Mouse (Mus musculus) B cell, adult 2 months (primary cell): ENCODE results near the gene Rab11fip4.
A peak's percentile ranks its signal among the peaks of the same experiment; 100 is the strongest.

Source experiments
- DNase-seq, 2 experiments: peaks; one replicate each; pipeline ENCODE4 v3.0.0; 2022

The Rab11fip4 gene

GRCm38 (mm10) chr11:79655592-79655991 is 64.6 kb downstream of the Rab11fip4 start:
- DNase-seq = no peak

- no peak for DNase-seq
Observed at GRCm38 (mm10) chr11:79656491-79656890, 65.5 kb downstream of the Rab11fip4 start.

- DNase-seq = no peak
Observed at GRCm38 (mm10) chr11:79657053-79657452, 66.0 kb downstream of the Rab11fip4 start.

GRCm38 (mm10) chr11:79658205-79658825 is 67.3 kb downstream of the Rab11fip4 start:
- DNase-seq = peak; percentile 17 to 27

- DNase-seq = peak; percentile 82
Observed at GRCm38 (mm10) chr11:79660361-79661205, 69.6 kb downstream of the Rab11fip4 start.

- DNase-seq = no peak
Observed at GRCm38 (mm10) chr11:79661877-79662545, 71.0 kb downstream of the Rab11fip4 start.

- no peak for DNase-seq
Observed at GRCm38 (mm10) chr11:79663158-79663557, 72.1 kb downstream of the Rab11fip4 start.

GRCm38 (mm10) chr11:79663570-79663969 is 72.6 kb downstream of the Rab11fip4 start:
- DNase-seq = no peak

- DNase-seq = no peak
Observed at GRCm38 (mm10) chr11:79666544-79666943, 75.5 kb downstream of the Rab11fip4 start.

GRCm38 (mm10) chr11:79669210-79669609 is 78.2 kb downstream of the Rab11fip4 start:
- no peak for DNase-seq

- no peak for DNase-seq
Observed at GRCm38 (mm10) chr11:79669947-79670346, 78.9 kb downstream of the Rab11fip4 start.

- DNase-seq = no peak
Observed at GRCm38 (mm10) chr11:79670411-79670945, 79.5 kb downstream of the Rab11fip4 start.

GRCm38 (mm10) chr11:79671668-79672281 is 80.8 kb downstream of the Rab11fip4 start:
- DNase-seq = peak; percentile 63 to 64

- DNase-seq = no peak
Observed at GRCm38 (mm10) chr11:79673072-79673471, 82.1 kb downstream of the Rab11fip4 start.

GRCm38 (mm10) chr11:79673717-79674116 is 82.7 kb downstream of the Rab11fip4 start:
- DNase-seq = no peak

GRCm38 (mm10) chr11:79674231-79674630 is 83.2 kb downstream of the Rab11fip4 start:
- no peak for DNase-seq

GRCm38 (mm10) chr11:79674632-79675031 is 83.6 kb downstream of the Rab11fip4 start:
- DNase-seq = no peak

- no peak for DNase-seq
Observed at GRCm38 (mm10) chr11:79675285-79675684, 84.3 kb downstream of the Rab11fip4 start.

- DNase-seq = no peak
Observed at GRCm38 (mm10) chr11:79675994-79676393, 85.0 kb downstream of the Rab11fip4 start.

GRCm38 (mm10) chr11:79676483-79676967 is 85.5 kb downstream of the Rab11fip4 start:
- DNase-seq = no peak

GRCm38 (mm10) chr11:79677402-79677801 is 86.4 kb downstream of the Rab11fip4 start:
- no peak for DNase-seq

GRCm38 (mm10) chr11:79678363-79679153 is 87.5 kb downstream of the Rab11fip4 start:
- DNase-seq = no peak
